Mouse (Mus musculus) cerebellum, adult 11 months (tissue): Measurements from ENCODE around the gene Tpm3.

ENCODE experiments used
- DNase-seq: peaks from one replicate; pipeline ENCODE4 v3.0.0; 2022

Gene Tpm3

DNA sequence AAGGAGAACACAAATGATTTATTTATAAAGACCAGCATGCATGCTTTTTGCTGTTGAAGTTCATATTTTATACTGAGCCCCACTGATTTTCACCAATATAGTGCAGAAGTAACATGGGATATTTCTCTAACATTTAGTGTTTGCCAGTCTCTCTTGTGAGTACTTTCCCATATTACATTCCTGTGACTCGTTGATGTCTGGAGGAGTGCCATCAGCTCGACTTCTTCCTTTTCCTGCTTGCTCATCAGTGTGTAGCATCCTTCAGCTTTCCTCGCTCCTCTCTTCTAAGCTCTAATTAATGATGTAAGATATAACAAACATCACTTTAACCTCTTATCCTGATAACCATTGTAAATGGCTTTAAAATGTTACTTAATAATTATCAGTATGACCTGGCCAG is 73.0 kb downstream of the Tpm3 start:
- no peak for DNase-seq

DNA sequence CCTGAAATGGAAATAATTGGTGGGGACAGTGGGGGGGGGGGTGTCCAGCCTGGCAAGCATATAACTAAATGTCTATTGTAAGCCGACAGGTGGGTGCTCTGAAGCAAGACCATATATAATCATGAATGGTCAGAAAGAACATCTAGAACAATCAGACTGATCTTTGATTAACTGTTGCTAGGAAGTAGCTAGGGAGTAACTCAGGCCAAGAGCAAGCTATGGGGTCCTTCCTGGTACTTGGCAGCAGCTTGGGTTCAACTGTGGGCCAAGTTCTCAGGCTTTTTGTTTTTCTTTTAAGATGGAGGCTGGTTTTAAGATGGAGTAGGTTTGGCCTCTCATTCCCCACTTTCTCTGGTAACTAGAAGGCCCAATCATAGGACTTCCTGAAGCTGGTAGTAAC is 74.2 kb downstream of the Tpm3 start:
- no peak for DNase-seq
